Mouse (Mus musculus): ENCODE results near the gene Tbr1. TPM values are rescaled to one million over a fixed set of nuclear protein-coding genes. Genes with fewer than 3 reads are reported as not detected.

Gene Tbr1
- 0.03 TPM in 1 of 2 replicates, not detected in the other for polyA plus RNA-seq (2015; fragmentation: Nextera tagmentation; extraction: Ambion mirVana)

DNA sequence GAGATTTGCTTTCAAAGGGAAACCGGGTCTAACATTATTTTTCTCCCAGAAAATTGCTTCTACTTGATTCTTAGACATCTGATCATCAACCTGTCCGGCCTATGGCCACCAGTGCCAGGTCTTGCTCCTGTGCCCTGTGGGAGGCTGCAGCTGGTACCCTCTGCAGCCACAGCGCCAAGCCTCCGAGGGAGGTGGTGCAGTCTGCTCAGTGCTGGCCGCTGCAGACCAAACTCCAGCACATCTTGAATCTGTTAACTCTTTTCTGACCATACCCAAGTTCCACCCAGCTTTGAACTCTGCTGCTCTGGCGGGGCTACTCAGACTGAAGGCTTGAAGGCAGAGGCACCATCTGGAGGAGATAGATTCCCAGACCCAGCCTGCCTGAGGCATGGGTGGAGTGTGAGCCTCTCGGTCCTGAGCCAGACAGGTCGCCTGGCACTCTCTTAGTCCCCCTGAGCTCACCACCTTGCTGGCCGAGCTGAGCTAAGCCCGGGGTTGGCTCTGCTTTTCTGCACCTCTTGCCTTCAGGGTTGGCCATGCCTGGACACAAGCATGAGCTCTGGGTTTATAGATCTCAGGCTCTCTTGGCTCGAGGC, at the start of gene Tbr1:
Tbr1 (plus strand) TSS at position 275 of the 596 bp plus-strand sequence.
- no peak for ATAC-seq (ENCODE audit: insufficient read depth, low FRiP score, low read depth)

DNA sequence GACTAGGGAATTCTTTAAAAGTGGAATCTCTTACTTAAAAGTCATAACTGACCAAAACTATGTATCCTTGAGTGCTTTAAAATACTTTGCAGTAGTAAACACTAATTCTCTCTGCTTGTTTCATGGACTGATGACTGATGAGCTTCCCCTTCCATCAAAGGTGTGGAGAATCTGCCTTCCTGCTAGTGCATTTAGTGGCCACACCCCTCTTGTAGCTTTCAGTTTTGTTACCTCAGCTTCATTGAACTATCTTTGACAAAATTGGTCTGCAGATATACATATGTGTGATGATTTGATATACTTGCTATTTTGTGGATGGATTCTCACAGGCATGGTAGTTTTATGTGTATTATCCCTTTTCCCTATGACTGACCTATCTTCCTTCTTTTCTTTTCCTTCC, 47.7 kb upstream of the Tbr1 start:
- no peak overlapping the region for H3K4me3 ChIP-seq (replicated peaks)
- no peak for ATAC-seq (ENCODE audit: insufficient read depth, low FRiP score, low read depth)
- H3K27ac ChIP-seq = no peak overlapping the region
- no peaks in the 10 kb centered on the region for H3K4me1 ChIP-seq
- no peak overlapping the region for H3K9ac ChIP-seq
- no peaks in the 10 kb centered on the region for H3K36me3 ChIP-seq
- H3K27me3 ChIP-seq (replicated peaks) = no peaks in the 10 kb centered on the region
- no peaks in the 10 kb centered on the region for H3K9me3 ChIP-seq
- no peak overlapping the region for H3K4me2 ChIP-seq

More for the DNA sequence above, at the start of gene Tbr1:
- no peak within 1 kb of the TSS for H3K9ac ChIP-seq
- no peaks in the 10 kb centered on the region for H3K36me3 ChIP-seq
- peaks cover 7% of the 10 kb centered on the region; the same call in 1 of the 2 replicates for H3K4me1 ChIP-seq
- H3K9me3 ChIP-seq = no peaks in the 10 kb centered on the region
- H3K4me3 ChIP-seq (replicated peaks) = no peak within 1 kb of the TSS
- no peak within 1 kb of the TSS for H3K4me2 ChIP-seq
- WGBS = 12% methylated on average over 11 of the region's 11 CpGs
- no peak within 1 kb of the TSS for H3K27ac ChIP-seq
- peaks cover 38% of the 10 kb centered on the region for H3K27me3 ChIP-seq (replicated peaks)

DNA sequence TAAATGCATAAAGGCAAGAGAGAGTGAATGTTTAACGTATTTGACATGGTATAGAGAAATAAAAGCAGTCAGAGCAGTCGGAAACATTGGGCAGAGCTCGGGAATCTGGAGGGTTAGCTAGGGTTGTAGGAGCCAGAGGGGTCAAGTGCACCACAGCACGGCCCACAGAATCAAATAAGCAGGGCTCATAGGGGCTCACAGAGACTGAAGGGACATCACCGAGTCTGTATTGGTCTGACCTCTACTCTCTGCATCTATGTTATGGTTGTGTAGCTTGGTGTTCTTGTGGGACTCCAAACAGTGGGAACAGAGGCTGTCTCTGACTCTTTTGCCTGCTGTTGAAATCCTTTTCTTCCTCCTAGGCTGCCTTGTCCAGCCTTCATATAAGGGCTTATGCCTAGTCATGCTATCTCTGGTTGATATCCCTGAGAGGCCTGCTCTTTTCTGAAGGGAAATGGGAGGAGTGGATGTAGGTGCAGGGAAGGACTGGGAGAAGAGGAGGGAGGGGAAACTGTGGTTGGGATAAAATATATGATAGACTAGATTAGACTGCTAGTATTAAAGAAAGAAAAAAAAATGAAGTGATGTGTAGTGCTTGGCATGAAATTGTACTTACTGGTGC, 43.4 kb upstream of the Tbr1 start:
- Histone ChIP-seq H3K9me3 (no peaks in the 10 kb centered on the region), H3K4me3 (replicated peaks) (no peak overlapping the region), H3K4me2 (no peak overlapping the region), H3K27me3 (replicated peaks) (no peaks in the 10 kb centered on the region), H3K36me3 (no peaks in the 10 kb centered on the region), H3K4me1 (no peaks in the 10 kb centered on the region), H3K27ac (no peak overlapping the region), H3K9ac (no peak overlapping the region)
- no peak for ATAC-seq (ENCODE audit: insufficient read depth, low FRiP score, low read depth)
- WGBS = 78% methylated on average over 5 of the region's 5 CpGs

DNA sequence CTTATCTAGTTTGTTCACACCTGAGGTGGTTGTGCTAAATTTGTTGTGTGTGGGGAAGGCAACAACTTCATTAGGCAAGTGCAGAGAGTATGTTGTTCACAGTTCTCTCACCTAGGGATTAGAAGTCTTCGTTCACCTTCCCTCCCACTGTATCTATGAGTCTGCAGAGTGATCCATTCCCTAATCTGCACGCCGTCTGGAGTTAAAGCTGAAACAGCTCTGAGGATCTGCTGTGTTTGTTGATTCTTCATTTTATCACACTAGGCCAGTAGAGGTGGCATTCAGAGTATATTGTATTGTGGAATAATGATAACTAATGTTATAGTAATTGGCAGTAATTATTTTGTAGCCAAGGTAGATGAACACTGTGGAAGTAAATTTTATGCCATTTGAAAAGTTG, 42.7 kb upstream of the Tbr1 start:
- 77% methylated on average over 3 of the region's 3 CpGs for WGBS
- no peak for ATAC-seq (ENCODE audit: insufficient read depth, low FRiP score, low read depth)

DNA sequence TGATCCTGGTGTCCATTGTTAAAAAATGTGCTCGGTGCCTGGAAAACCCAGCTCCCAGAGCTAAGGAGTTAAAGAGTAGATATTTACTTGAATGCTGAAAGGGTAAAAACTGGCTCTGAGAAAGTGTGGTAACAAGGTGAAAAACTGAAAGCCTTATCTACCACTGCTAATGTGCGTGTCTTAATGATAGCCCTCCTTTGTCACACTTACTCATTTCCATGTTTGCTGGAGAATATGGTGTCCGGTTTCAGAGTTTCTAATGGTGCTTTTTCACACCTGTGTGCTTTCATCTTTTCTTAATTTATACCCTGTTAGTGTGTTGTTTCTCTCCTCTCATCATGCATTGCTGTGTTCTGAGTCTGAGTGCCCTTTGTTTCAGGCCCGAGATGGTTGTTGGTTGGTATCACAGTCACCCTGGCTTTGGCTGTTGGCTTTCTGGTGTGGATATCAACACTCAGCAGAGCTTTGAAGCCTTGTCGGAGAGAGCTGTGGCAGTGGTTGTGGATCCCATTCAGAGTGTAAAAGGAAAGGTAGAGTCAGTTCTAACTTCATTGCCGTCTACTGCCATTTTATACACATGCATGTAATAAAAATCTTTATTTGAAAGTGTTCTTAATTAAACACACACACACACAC, 38.1 kb upstream of the Tbr1 start:
- H3K9ac ChIP-seq = no peak overlapping the region
- 72% methylated on average over 6 of the region's 6 CpGs for WGBS
- no peaks in the 10 kb centered on the region for H3K27me3 ChIP-seq (replicated peaks)
- H3K4me1 ChIP-seq = no peaks in the 10 kb centered on the region
- no peak overlapping the region for H3K27ac ChIP-seq
- H3K9me3 ChIP-seq = no peaks in the 10 kb centered on the region
- no peak overlapping the region for H3K4me2 ChIP-seq
- H3K4me3 ChIP-seq (replicated peaks) = no peak overlapping the region
- no peaks in the 10 kb centered on the region for H3K36me3 ChIP-seq
- no peak for ATAC-seq (ENCODE audit: insufficient read depth, low FRiP score, low read depth)

More for the DNA sequence above, 42.7 kb upstream of the Tbr1 start:
- H3K4me3 ChIP-seq (replicated peaks) = no peak overlapping the region
- no peak overlapping the region for H3K4me2 ChIP-seq
- H3K36me3 ChIP-seq = no peaks in the 10 kb centered on the region
- H3K27ac ChIP-seq = no peak overlapping the region
- H3K27me3 ChIP-seq (replicated peaks) = no peaks in the 10 kb centered on the region
- H3K9ac ChIP-seq = no peak overlapping the region
- no peaks in the 10 kb centered on the region for H3K9me3 ChIP-seq
- H3K4me1 ChIP-seq = no peaks in the 10 kb centered on the region

DNA sequence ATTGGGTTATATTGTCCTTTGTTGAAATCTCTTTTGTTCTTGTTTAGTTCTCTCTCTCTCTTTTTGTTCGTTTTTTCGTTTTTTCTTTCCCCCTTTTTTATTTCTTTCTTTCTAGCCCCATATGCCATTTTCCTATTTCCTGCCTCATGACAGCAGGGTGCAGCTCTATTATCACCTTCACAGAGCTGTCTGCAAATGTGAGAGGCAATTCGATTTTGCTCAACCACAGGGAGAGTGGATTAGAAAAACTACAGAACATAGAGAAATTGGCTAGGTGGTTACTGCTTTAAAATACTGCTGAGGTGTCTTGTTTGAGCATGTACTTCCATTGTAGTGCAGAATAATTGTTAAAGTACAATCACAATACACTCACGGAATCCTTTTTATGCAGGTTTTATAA, 37.2 kb upstream of the Tbr1 start:
- ATAC-seq (ENCODE audit: insufficient read depth, low FRiP score, low read depth) = no peak
- Histone ChIP-seq H3K27ac (no peak overlapping the region), H3K9me3 (no peaks in the 10 kb centered on the region), H3K36me3 (no peaks in the 10 kb centered on the region), H3K4me1 (no peaks in the 10 kb centered on the region), H3K4me3 (replicated peaks) (no peak overlapping the region), H3K9ac (no peak overlapping the region), H3K4me2 (no peak overlapping the region), H3K27me3 (replicated peaks) (no peaks in the 10 kb centered on the region)
- 74% methylated on average over 4 of the region's 4 CpGs for WGBS

DNA sequence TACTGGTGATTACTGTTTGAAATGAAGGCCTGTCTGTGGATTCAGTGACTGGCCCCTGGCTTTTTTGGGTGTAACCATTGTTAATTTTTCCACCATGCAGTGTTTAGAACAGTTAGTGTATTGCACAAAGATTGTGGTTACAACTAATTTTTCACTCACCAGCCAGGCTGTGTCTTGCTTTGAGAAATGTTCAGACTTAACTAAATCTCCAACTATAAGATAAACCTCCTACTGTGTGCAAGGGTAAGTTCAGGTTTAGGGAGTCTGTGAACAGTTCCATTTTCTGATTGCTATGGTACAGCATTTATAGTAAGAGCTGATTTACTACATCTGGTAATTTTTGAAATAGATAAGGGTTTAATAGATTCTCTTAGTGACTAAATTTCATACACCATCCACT, 21.9 kb upstream of the Tbr1 start:
- Histone ChIP-seq H3K27me3 (replicated peaks) (no peaks in the 10 kb centered on the region), H3K9me3 (no peaks in the 10 kb centered on the region), H3K27ac (no peak overlapping the region), H3K4me1 (no peaks in the 10 kb centered on the region), H3K36me3 (peaks cover 8% of the 10 kb centered on the region; the same call in 1 of the 2 replicates), H3K4me2 (no peak overlapping the region), H3K9ac (no peak overlapping the region), H3K4me3 (replicated peaks) (no peak overlapping the region)
- no peak for ATAC-seq (ENCODE audit: insufficient read depth, low FRiP score, low read depth)

DNA sequence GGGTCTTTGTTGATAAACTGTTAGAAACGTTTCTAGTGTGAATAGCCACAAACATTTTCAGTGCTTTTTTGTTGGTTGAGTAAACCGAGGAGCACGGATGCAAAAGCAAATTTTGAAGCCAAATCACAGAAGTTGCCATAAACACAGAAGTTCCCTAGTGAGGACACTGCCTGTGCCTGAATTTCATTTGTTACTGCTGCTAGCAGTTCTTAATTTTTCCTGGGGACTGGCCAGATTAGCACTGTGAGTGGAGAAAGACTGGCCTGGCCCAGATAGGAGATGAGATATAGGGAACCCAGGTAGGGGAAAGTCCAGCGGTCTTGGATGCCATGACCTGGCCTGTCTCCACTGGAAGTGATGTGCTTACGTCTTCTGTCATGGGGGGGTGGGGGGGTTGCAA, 7.8 kb upstream of the Tbr1 start:
- 66% methylated on average over 5 of the region's 5 CpGs for WGBS
- Histone ChIP-seq H3K4me2 (no peak overlapping the region), H3K36me3 (no peaks in the 10 kb centered on the region), H3K27ac (no peak overlapping the region), H3K4me3 (replicated peaks) (no peak overlapping the region), H3K4me1 (no peaks in the 10 kb centered on the region), H3K9ac (no peak overlapping the region), H3K27me3 (replicated peaks) (no peaks in the 10 kb centered on the region), H3K9me3 (no peaks in the 10 kb centered on the region)
- no peak for ATAC-seq (ENCODE audit: insufficient read depth, low FRiP score, low read depth)

DNA sequence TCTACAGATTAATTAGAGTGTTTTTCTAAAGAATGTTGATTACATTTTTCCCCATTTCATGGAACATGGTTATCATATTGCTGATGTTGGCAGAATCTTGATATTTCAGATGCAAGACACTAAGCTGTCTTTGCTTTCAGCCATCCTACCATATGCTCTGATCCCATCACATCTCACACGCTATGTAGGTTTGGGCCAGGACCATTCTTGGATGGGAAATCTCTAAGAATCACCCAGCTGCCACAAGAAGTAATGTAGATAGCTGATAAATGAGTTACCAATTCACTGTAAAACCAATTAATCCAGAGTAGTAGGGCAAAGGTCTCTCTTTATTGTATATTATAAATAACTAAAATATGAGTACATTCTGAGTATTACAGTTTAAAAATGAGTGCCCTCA, 4.7 kb upstream of the Tbr1 start:
- Histone ChIP-seq H3K27me3 (replicated peaks) (peaks cover 14% of the 10 kb centered on the region), H3K4me2 (no peak overlapping the region), H3K9ac (no peak overlapping the region), H3K36me3 (no peaks in the 10 kb centered on the region), H3K4me1 (no peaks in the 10 kb centered on the region), H3K27ac (no peak overlapping the region), H3K4me3 (replicated peaks) (no peak overlapping the region), H3K9me3 (no peaks in the 10 kb centered on the region)
- 94% methylated on average over 1 of the region's 1 CpGs for WGBS
- ATAC-seq (ENCODE audit: insufficient read depth, low FRiP score, low read depth) = no peak

DNA sequence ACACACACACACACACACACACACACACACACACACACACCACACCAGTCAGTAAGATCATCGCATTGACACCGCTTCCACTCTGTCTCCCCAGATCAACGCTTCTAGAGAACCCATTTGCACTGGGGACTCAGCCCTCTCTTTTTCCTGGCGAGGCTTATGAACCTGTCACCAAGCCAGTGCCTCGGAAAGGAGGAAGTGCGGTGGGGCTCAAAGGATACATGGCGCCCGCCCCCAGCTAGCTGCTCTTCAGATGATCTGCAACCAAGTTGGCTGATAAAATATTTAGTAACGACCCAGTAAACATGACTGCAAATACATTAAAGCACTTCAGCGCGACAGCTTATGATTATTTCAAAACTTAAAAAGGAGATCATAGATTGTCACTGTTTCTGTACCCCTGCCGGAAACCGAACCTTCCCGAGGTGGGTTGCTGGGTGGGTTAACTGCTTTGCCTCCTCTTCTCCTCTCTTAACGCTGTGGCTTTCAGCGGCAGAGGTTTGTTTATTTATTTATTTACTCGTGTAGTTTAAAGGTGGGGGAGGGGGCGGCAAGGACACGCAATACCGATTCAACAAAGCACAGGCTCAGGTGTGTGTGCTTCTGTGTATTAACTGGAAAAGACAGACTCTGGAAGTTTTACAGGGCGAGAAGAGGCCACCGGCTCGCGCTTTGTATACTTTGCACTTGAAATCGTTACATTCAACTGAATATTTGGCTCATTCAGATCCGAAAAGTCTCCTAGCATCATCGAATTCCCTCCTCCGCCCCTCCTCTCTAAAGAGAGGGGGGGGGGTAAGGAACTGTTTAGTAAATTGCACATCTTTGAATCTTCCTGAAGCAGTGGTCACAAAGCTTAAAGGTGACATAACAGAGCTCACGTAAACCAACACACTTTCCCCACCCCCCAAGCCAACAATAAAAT, 975 bp downstream of the Tbr1 start:
- ATAC-seq (ENCODE audit: insufficient read depth, low FRiP score, low read depth) = no peak
- 2% methylated on average over 28 of the region's 29 CpGs for WGBS
- Histone ChIP-seq H3K4me1 (peaks cover 7% of the 10 kb centered on the region; the same call in 1 of the 2 replicates), H3K4me2 (no peak overlapping the region), H3K9me3 (no peaks in the 10 kb centered on the region), H3K27me3 (replicated peaks) (peaks cover 40% of the 10 kb centered on the region), H3K9ac (no peak overlapping the region), H3K4me3 (replicated peaks) (no peak overlapping the region), H3K36me3 (no peaks in the 10 kb centered on the region), H3K27ac (no peak overlapping the region)

DNA sequence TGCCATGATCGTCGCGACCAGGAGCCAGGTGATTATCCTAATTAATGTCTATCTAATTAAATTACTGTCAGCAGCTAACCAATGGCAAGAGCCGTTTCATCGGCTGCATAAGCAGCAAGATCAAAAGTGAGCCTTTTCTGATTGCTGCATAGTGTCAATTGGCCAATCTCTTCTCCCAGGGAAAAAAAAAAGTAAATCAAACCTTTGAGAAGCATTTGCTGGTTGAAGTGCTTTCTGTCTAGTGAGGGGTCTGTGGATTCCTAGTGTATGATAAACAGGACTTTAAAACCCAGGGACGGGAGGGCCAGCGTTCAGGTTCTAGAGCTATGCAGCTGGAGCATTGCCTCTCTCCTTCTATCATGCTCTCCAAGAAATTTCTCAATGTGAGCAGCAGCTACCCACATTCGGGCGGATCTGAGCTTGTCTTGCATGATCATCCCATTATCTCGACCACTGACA, 1.7 kb downstream of the Tbr1 start:
- Histone ChIP-seq H3K36me3 (no peaks in the 10 kb centered on the region), H3K4me3 (replicated peaks) (no peak overlapping the region), H3K27me3 (replicated peaks) (peaks cover 47% of the 10 kb centered on the region), H3K9me3 (no peaks in the 10 kb centered on the region), H3K4me2 (no peak overlapping the region), H3K9ac (no peak overlapping the region), H3K4me1 (peaks cover 7% of the 10 kb centered on the region; the same call in 1 of the 2 replicates), H3K27ac (no peak overlapping the region)
- ATAC-seq (ENCODE audit: insufficient read depth, low FRiP score, low read depth) = no peak
- 4% methylated on average over 10 of the region's 10 CpGs for WGBS
